Mouse (Mus musculus) CD4-positive, CD25-positive, alpha-beta regulatory T cell, adult 2 months (primary cell): Measurements from ENCODE around the gene Slc26a10.
"Not testable (repeated sequence)": the region's sequence is repeated elsewhere in the genome, so short reads cannot be mapped to it uniquely, and the experiment has no call there.

Experiments
- DNase-seq: peaks from one replicate; pipeline ENCODE4 v3.0.0-alpha.2; 2012; ENCODE audit warnings: low read depth, low spot score

Gene Slc26a10

GRCm38 (mm10) chr10:127162771-127163261, 17.6 kb downstream of the Slc26a10 start:
- DNase-seq, result peak; percentile 89

DNA sequence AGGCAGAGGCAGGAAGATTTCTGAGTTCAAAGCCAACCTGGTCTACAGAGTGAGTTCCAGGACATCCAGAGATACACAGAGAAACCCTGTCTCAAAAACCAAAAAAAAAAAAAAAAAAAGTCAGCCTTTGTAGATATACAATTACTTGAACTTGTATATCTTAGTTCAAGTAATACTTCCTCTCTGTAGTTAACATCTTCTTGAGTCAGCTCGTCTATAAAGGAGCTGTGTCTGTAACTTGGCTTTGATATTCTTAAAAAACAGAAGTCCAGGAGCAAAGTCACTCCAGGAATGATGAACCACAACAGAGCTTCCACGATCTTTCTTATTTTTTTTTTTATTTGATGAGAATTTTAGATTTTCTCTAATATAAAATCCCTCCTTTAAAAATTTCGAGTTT, 19.7 kb downstream of the Slc26a10 start:
- no peak for DNase-seq

DNA sequence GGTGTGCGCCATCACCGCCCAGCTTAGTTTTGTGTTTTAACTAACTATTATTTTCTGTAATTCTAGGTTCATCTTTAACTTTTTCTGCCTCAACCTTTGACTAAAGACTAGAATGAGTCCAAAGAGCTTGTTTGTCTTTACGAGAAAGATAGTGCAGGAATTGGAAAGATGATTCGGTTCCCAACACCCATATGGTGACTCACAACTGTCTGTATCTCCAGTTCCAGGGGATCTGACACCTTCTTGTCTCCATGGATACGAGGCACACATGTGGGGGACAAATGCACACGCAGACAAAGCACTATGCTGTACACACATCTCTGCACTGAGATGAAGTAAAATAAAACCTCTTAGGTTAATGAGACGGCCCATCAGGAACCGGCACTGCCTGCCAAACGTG, 20.4 kb downstream of the Slc26a10 start:
- no peak for DNase-seq

DNA sequence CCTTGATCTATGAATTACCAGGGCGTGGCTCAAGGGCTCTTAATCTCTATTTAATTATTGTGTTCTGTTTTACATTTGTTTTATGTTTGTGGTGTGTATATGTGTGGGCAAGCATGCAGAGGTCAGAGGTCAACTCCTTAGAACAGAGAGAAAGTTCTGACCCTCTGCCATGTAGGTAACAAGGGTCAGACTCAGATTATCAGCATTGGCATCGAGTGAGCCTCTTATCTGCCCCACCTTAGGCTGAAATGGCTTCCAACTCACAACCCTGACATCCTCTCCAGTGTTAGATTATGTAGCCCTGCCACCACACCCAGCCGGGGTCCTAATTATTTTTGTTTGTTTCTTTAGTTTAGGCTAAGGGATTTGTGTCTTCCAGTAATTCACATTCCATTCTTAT, 22.0 kb downstream of the Slc26a10 start:
- DNase-seq, result no peak

- DNase-seq, result no peak
Measured at GRCm38 (mm10) chr10:127156511-127156910, 23.9 kb downstream of the Slc26a10 start.

DNA sequence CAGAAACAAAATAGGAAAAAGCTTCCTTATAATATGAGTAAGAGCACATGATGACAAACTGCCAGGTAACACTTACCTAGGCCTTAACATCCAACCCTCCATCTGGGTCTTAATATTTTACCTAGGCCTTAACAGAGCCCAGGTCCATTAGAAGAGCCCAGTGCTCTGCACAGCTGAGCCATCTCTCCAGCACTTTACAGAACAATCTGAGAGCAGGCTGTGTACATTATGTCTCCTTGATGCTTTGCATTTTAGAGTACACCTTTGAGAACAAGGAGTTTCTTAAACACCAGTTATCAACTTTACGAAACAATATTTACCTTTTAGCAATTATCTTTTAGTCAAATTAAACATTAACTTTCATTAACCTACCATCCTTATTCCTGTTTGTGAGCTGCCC, 24.4 kb downstream of the Slc26a10 start:
- no peak for DNase-seq

DNA sequence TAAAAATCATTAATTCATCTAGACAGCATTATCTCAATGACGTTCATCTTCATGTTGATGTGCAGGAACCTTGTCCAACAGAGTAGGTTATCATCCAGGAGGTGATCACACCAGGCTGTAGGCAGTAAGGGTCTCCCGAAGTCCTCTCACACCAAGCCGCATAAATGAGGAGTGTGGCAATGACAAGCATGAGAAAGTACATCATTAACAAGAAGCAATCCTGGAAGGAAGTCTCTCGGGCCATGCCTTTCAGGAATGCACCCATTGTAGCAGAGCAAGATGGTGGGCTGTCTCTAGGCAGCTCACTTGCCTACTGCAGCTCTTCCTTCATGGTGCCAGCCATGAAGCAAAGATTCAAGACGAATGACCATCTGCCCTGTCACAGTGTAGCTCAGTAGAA, 25.8 kb downstream of the Slc26a10 start:
- DNase-seq, result no peak

DNA sequence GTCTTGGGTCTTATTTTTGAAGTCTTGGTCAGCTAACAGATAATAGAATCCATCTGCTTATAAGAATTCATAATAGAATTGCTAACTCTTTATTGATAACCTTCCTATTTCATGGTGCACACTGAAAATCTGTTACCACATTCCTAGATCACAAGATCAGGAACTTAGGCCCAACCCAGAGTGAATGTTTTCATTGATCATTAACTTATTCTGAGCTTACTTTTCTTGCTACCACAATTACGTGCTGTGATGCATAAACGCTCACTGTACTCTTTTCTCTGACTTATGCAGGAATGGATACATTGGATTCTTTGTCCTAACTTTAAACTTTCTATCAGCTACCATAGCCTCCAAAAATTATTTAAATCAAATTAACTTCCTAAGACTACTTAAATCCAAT, 26.2 kb downstream of the Slc26a10 start:
- no peak for DNase-seq

DNA sequence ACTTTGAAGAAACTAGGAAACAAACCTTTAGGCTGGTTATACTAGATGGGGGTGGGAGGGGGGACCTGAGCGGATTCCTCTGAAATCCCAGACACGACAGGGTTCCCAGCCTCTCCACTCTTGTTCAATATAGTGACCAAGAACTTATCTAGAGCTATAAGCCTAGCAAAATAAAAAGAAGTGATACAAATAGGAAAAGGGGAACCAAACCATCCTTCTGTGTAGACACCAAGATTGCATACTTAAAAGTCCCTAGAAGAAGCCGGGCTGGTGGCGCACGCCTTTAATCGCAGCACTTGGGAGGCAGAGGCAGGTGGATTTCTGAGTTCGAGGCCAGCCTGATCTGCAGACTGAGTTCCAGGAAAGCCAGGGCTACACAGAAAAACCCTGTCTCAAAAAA, 27.1 kb downstream of the Slc26a10 start:
- no peak for DNase-seq

DNA sequence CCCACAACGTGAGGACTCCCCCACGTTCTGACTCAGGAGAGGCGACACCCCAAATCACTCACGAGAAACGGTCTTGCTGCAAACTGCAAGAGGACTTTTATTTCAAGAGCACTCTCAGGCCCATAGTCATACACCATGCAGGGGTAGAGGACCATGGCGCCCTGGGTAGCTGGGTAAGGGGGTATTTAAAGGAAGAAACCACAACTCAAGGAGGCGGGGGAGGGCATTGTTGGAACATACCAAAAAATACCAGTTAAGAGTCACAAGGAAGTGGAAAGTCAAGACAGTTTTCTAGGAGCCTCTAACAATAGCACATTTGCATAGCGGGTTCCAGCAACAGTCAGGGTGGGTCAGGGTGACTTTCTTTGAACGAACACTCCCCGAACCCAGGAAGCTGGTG, 27.9 kb downstream of the Slc26a10 start:
- DNase-seq, result not testable (repeated sequence)

- DNase-seq, result not testable (repeated sequence)
Measured at GRCm38 (mm10) chr10:127151233-127151632, 29.2 kb downstream of the Slc26a10 start.

GRCm38 (mm10) chr10:127150471-127150872, 30.0 kb downstream of the Slc26a10 start:
- peak; percentile 48 for DNase-seq

- DNase-seq, result no peak
Measured at GRCm38 (mm10) chr10:127147135-127147534, 33.3 kb downstream of the Slc26a10 start.

- DNase-seq, result peak; percentile 53
Measured at GRCm38 (mm10) chr10:127145303-127145702, 35.1 kb downstream of the Slc26a10 start.

DNA sequence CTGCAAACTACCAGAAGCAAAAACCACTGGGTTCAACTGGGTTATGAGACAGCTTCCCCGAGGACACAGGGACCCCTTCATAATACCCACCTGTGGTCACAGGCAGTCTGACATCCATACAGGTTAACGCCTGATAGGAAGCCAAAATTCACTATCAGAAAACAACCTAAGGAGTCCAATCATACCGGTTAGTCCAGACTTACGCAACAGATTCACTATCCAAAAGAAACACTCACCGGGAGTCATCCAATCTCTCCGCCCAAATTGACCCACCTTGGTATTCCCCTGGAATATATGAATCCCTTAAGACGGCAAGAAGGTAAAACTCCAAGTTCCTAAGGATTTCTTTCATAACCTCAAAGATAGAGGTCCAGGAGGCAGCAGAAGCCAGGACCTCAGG, 35.9 kb downstream of the Slc26a10 start:
- DNase-seq, result no peak

GRCm38 (mm10) chr10:127143228-127143627, 37.2 kb downstream of the Slc26a10 start:
- no peak for DNase-seq

DNA sequence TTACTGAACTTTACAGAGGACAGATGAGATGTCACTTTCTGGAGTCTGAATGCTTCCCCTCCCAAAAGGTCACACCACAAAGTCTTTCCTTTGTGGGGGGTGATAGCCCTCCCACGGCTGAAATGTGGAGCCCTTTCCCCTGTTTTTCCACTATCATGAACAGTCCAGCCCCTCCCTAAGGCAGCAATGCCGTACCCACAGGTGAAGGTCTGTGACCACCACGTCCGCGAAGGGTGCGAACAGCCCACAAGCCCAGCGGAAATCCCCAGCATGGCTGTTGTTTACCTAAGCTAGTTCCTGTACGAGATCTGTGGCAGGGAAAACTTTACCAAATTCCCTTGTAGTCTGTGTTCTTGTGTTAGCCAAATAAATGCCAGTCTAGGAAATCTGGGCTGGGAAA, 38.9 kb downstream of the Slc26a10 start:
- DNase-seq, result peak; percentile 84

- peak; percentile 60 for DNase-seq
Measured at GRCm38 (mm10) chr10:127140971-127141370, 39.5 kb downstream of the Slc26a10 start.

DNA sequence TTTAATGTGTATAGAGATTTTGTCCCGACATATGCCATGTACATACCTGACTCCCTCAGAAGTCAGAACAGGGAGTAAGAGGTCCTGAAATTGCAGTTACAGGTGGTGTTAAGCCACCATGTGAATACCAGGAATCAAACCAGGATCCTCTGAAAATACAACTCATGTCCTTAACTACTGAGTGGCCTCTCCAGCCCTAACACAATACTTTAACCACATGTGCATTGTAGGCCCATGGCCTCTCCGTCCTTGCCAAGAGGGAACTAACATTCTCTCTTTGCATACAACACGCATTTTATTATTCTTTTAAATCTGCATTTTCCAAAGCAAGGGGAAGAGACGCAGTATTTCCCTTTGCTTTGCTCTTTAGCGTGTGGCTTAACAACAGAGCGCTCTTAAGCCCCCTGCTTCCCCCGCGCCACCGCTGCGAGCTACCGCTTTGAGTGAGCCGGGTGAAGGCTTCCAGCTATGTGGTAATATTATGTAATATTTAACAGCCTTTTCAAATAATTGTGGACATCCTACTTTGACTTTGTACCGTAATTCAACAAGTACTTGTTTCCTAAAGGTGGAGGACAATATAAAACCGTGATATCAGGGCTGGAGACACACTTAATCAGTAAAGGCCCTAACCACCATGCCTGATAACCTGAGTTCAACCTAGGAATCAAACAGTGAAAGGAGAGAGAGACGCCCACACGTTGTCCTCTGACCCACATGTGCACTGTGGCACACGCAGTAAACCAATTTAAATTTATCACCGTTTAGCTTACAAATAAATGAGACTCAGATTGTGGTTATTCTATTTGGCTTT, 41.9 kb downstream of the Slc26a10 start:
- DNase-seq, result no peak

DNA sequence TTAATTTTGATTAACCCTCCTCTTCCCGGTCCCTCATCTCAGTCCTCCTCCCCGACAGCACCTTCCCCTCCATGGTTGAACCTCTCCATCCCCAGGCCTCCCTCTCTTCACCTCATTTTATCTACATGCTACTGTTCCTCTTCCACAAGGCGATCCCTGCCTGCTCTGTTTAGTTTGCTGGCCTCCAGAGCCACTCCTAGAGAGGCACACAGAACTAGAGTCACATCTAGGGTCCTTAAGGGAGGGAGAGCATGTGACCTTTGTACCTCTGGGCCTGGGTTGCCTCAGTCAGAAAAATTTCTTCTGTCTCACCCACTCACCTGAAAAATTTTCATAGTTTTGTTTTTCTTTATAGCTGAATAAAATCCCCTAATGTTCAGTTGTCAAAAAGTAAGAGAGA, 42.5 kb downstream of the Slc26a10 start:
- DNase-seq, result no peak

DNA sequence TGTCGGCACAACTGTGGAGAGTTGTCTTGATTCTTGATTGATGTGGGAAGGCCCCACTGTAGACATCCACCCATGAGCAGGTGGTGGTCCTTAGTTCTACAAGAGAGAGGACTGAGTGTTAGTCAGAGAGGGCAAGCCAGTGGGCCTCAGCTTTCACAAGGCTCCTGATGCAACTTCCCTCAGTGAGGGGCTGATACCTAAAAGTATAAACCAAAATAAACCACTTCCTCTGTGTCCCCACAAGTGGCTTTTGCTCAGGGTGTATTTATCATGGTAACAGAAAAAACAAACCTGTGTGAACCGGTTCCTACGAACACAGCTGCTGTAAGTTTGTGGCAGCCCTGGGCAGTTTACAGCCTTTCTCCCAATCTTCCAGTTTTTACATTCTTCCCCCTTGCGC, 43.9 kb downstream of the Slc26a10 start:
- DNase-seq, result peak; percentile 84

- DNase-seq, result peak; percentile 74
Measured at GRCm38 (mm10) chr10:127135118-127135836, 45.2 kb downstream of the Slc26a10 start.
